Mouse (Mus musculus) adrenal gland, adult 2 months (tissue): ENCODE measurements around the gene Gm12888. TPM values are rescaled to one million over a fixed set of nuclear protein-coding genes. Genes with fewer than 3 reads are reported as not detected.
"Not testable (repeated sequence)": the region's sequence is repeated elsewhere in the genome, so short reads cannot be mapped to it uniquely, and the experiment has no call there.

ENCODE experiments used
- DNase-seq: peaks from one replicate; pipeline ENCODE4 v3.0.0; 2021
- long read RNA-seq: library from polyadenylated mRNA; stranded (forward); transcript quantifications from one replicate; pipeline ENCODE4 v2.0.0, GENCODE M21; 2021
- polyA plus RNA-seq: library from polyadenylated mRNA; depleted of rRNA; stranded (reverse); fragments of >200 nt; gene quantifications from 2 replicates; pipeline ENCODE4 v1.2.3, GENCODE M21; 2012; rRNA removed
- total RNA-seq, 2 experiments: library from RNA; stranded (reverse); gene quantifications; 2 replicates each; pipeline ENCODE4 v1.2.3; 2021

Gene Gm12888
- total RNA-seq (not detected), polyA plus RNA-seq (not detected in 2 replicates)
- long read RNA-seq: 0 reads

- DNase-seq: not testable (repeated sequence)
These were observed at the start of gene Gm12888 for GRCm38 (mm10) chr4:121324817-121325216. Gene Gm12888 (minus strand): TSS chr4:121324917.

Other genes starting within 250 kb of the Gm12888 start
- 10 to 100 TPM; 45.1 to 55.6 TPM for gene Zmpste24, start 226.7 kb downstream of the Gm12888 start, total RNA-seq
- 16.2 and 19.7 TPM in 2 replicates for gene Zmpste24, start 226.7 kb downstream of the Gm12888 start, polyA plus RNA-seq
- not detected for gene Tmco2, start 215.7 kb downstream of the Gm12888 start, total RNA-seq
- gene Tmco2, start 215.7 kb downstream of the Gm12888 start, polyA plus RNA-seq: not detected in 2 replicates
- 10 to 100 TPM; 11.7 to 16.1 TPM for gene Rlf, start 109.8 kb downstream of the Gm12888 start, total RNA-seq
- gene Rlf, start 109.8 kb downstream of the Gm12888 start, polyA plus RNA-seq: 0.88 and 1.1 TPM in 2 replicates
- not detected for gene Gm12886, start 98.2 kb upstream of the Gm12888 start, total RNA-seq
- not detected in 2 replicates for gene Gm12886, start 98.2 kb upstream of the Gm12888 start, polyA plus RNA-seq